32 mouse cellular contexts compared by ENCODE assay signal in genomic region chr2:20111703-20112102, GRCm38 (mm10).
DNase-seq lines count a peak whose midpoint lies in the region; ATAC-seq and TF ChIP-seq lines count a peak whose summit lies in the region.
"Had no signal": no experiment of that assay in that cellular context is flagged by ENCODE, and none has a peak within 500 bp of the region (broad histone marks: within the 10 kb centered on the region; RNA-seq: fewer than 3 reads in every experiment).

No protein-coding gene starts in this region.

- H3K36me3 ChIP-seq in midbrain, postnatal 0 days (ENCODE audit: insufficient read depth, low read length): no peaks in the 10 kb centered on the region
- H3K36me3 ChIP-seq: embryonic facial prominence, embryonic 13.5 days; forebrain, embryonic 12.5 days; hindbrain, embryonic 10.5 days; hindbrain, embryonic 15.5 days; midbrain, embryonic 15.5 days; neural tube, embryonic 12.5 days had no signal

- H3K4me1 ChIP-seq in midbrain, postnatal 0 days (ENCODE audit: insufficient read depth, low read length): no peaks in the 10 kb centered on the region
- H3K4me1 ChIP-seq: embryonic facial prominence, embryonic 13.5 days; forebrain, embryonic 12.5 days; hindbrain, embryonic 10.5 days; hindbrain, embryonic 15.5 days; midbrain, embryonic 15.5 days; neural tube, embryonic 12.5 days had no signal

- peak; percentile 10 to 67 for DNase-seq in frontal cortex, postnatal 36 days (ENCODE audit: low spot score in 2 of 2)
- DNase-seq in frontal cortex, postnatal 14 days (ENCODE audit: low spot score in 2 of 2): no peak
- DNase-seq in left cerebral cortex, adult 18-20 months (ENCODE audit: low spot score in 2 of 2): peak; percentile 12 to 23
- DNase-seq in left cerebral cortex, postnatal 4 days: no peak
- peak; percentile 49 for DNase-seq in layer of hippocampus, adult 9-11 months
- DNase-seq in left cerebral cortex, postnatal 36 days (ENCODE audit: low spot score in 2 of 2): peak; percentile 22 to 24
- DNase-seq in cerebellum, adult 8-10 months: no peak
- no peak for DNase-seq in midbrain, postnatal 0 days (ENCODE audit: low spot score)
- DNase-seq: adrenal gland, postnatal 10 days; cerebellum, adult 11 months; cerebellum, adult 9-11 months; forebrain, postnatal 0 days; gastrocnemius, postnatal 10 days; heart, postnatal 14 days; kidney, adult 11 months; kidney, postnatal 14 days; liver; lung, adult 2 months; lung, postnatal 10 days; thymus, adult 2 months; thymus, postnatal 4 days had no signal

- no peak for TF ChIP-seq CTCF in midbrain, postnatal 0 days (IDR thresholded peaks at IDR 0.05)

- H3K27me3 ChIP-seq in midbrain, postnatal 0 days (ENCODE audit: insufficient read depth, low read length): no peaks in the 10 kb centered on the region
- H3K27me3 ChIP-seq: embryonic facial prominence, embryonic 13.5 days; forebrain, embryonic 12.5 days; hindbrain, embryonic 15.5 days; midbrain, embryonic 15.5 days; neural tube, embryonic 12.5 days had no signal

- no peak overlapping the region for H3K27ac ChIP-seq in midbrain, postnatal 0 days (ENCODE audit: low read depth, low read length)
- H3K27ac ChIP-seq: embryonic facial prominence, embryonic 13.5 days; forebrain, embryonic 12.5 days; hindbrain, embryonic 10.5 days; hindbrain, embryonic 15.5 days; liver, embryonic 14.5 days; midbrain, embryonic 15.5 days; neural tube, embryonic 12.5 days; stomach, postnatal 0 days had no signal

- no peak for ATAC-seq in midbrain, postnatal 0 days (ENCODE audit: low FRiP score)
- ATAC-seq: forebrain, postnatal 0 days; inflammation-experienced regulatory T-cells, adult 6 months; midbrain, embryonic 15.5 days; Patski had no signal

- no peak overlapping the region for H3K4me2 ChIP-seq in midbrain, postnatal 0 days (ENCODE audit: low read depth, low read length, poor library complexity, severe bottlenecking)
- H3K4me2 ChIP-seq: embryonic facial prominence, embryonic 13.5 days; forebrain, embryonic 12.5 days; hindbrain, embryonic 15.5 days; midbrain, embryonic 15.5 days; neural tube, embryonic 12.5 days had no signal

- H3K9me3 ChIP-seq in midbrain, postnatal 0 days (ENCODE audit: low read length): no peaks in the 10 kb centered on the region
- H3K9me3 ChIP-seq: embryonic facial prominence, embryonic 13.5 days; forebrain, embryonic 12.5 days; hindbrain, embryonic 10.5 days; hindbrain, embryonic 15.5 days; midbrain, embryonic 15.5 days; neural tube, embryonic 12.5 days had no signal

- H3K9ac ChIP-seq in midbrain, postnatal 0 days (replicated peaks; ENCODE audit: low read length, poor library complexity, severe bottlenecking): no peak overlapping the region
- H3K9ac ChIP-seq: embryonic facial prominence, embryonic 13.5 days; forebrain, embryonic 12.5 days; forebrain, postnatal 0 days; hindbrain, embryonic 15.5 days; liver, embryonic 14.5 days; midbrain, embryonic 15.5 days; neural tube, embryonic 12.5 days had no signal

- H3K4me3 ChIP-seq in midbrain, postnatal 0 days (ENCODE audit: low read depth, low read length): no peak overlapping the region
- H3K4me3 ChIP-seq: embryonic facial prominence, embryonic 13.5 days; erythroblast, embryonic 14.5 days; forebrain, embryonic 12.5 days; hindbrain, embryonic 10.5 days; hindbrain, embryonic 15.5 days; midbrain, embryonic 15.5 days; neural tube, embryonic 12.5 days had no signal

- intact Hi-C loops in left cerebral cortex, postnatal 4 days (cut with DNase I): no loop called here
- intact Hi-C loops in left cerebral cortex, postnatal 36 days (cut with DNase I): loop anchor here (10.0 kb wide), 1 partner anchor 197 kb away; no protein-coding TSS in a partner anchor

Comparison
In these comparisons a context has a peak if more than half of its experiments do, and no peak if none do; other contexts are left out.
1. DNase-seq: peak in frontal cortex, postnatal 36 days (2 of 2), left cerebral cortex, adult 18-20 months (2 of 2), layer of hippocampus, adult 9-11 months (single experiment) and left cerebral cortex, postnatal 36 days (2 of 2); none in frontal cortex, postnatal 14 days (0 of 2), left cerebral cortex, postnatal 4 days (single experiment), cerebellum, adult 8-10 months (single experiment) and midbrain, postnatal 0 days (single experiment).